Mouse (Mus musculus) heart, postnatal 4 days (tissue): Measurements from ENCODE around the gene Fam126a. TPM values are rescaled to one million over a fixed set of nuclear protein-coding genes. Genes with fewer than 3 reads are reported as not detected.
"Not testable (repeated sequence)": the region's sequence is repeated elsewhere in the genome, so short reads cannot be mapped to it uniquely, and the experiment has no call there.

ENCODE experiments used
- DNase-seq: peaks from one replicate; pipeline ENCODE4 v3.0.0; 2021
- total RNA-seq, 2 experiments: library from RNA; stranded (reverse); gene quantifications; 2 replicates each; pipeline ENCODE4 v1.2.3; 2021

Gene Fam126a
- total RNA-seq, 2 experiments from 2014 or later, result 62.4 to 65.1 TPM

- peak; percentile 76 for DNase-seq
These were observed 136.4 kb downstream of the Fam126a start for GRCm38 (mm10) chr5:23893864-23894771.

- DNase-seq, result no peak
These were observed 137.2 kb downstream of the Fam126a start for GRCm38 (mm10) chr5:23893156-23893863.

GRCm38 (mm10) chr5:23890734-23891133, 139.8 kb downstream of the Fam126a start:
- peak; percentile 89 for DNase-seq

- no peak for DNase-seq
These were observed 141.0 kb downstream of the Fam126a start for GRCm38 (mm10) chr5:23889461-23889860.

- no peak for DNase-seq
These were observed 143.4 kb downstream of the Fam126a start for GRCm38 (mm10) chr5:23887111-23887510.

GRCm38 (mm10) chr5:23874457-23874856, 156.0 kb downstream of the Fam126a start:
- DNase-seq, result peak; percentile 50

GRCm38 (mm10) chr5:23872586-23872985, 157.9 kb downstream of the Fam126a start:
- no peak for DNase-seq

- not testable (repeated sequence) for DNase-seq
These were observed 159.2 kb downstream of the Fam126a start for GRCm38 (mm10) chr5:23871323-23871722.

- DNase-seq, result no peak
These were observed 164.5 kb downstream of the Fam126a start for GRCm38 (mm10) chr5:23865941-23866340.

Other genes starting within 250 kb of the Fam126a start
- 10 to 100 TPM; 17.2 to 17.9 TPM for gene Pus7, start 247.0 kb downstream of the Fam126a start, total RNA-seq
- 10 to 100 TPM; 19.0 to 21.7 TPM for gene Rint1, start 243.0 kb downstream of the Fam126a start, total RNA-seq
- gene Tomm7, start 186.5 kb downstream of the Fam126a start, total RNA-seq, result 10 to 100 TPM; 85.6 to 96.9 TPM
- gene Klhl7, start 69.9 kb upstream of the Fam126a start, total RNA-seq, result 10 to 100 TPM; 60.2 to 62.0 TPM
- 10 to 100 TPM; 10.6 to 11.2 TPM for gene Nupl2, start 134.3 kb upstream of the Fam126a start, total RNA-seq